Mouse (Mus musculus): ENCODE measurements around the gene Exoc6b.

GRCm38 (mm10) chr6:84647197-84647596, 422.1 kb downstream of the Exoc6b start:
- TF ChIP-seq EP300 (IDR thresholded peaks at IDR 0.05; ENCODE audit: insufficient read depth, low read depth, low read length) (no peak), CTCF (IDR thresholded peaks at IDR 0.05) (no peak)

Measured in heart, adult 2 months (tissue).